Mouse (Mus musculus): ENCODE measurements at regions not wholly inside any gene's neighbourhood (a gene's known extent, or its start where the extent isn't known, plus 50 kb on each side); places are given as distances from the start of the nearest gene placed in this dataset.
A peak's percentile ranks its signal among the peaks of the same experiment; 100 is the strongest.

GRCm38 (mm10) chr17:4770052-4770451 lies 224.1 kb upstream of the Arid1b start:
- DNase-seq = peak in 1 of 2 experiments; percentile 33
- intact Hi-C loops (cut with DNase I) = no loop called here

GRCm38 (mm10) chr17:4778161-4778560 lies 216.0 kb upstream of the Arid1b start:
- intact Hi-C loops (cut with DNase I) = loop anchor here (2.0 kb wide), 2 partner anchors 131 to 621 kb away; no protein-coding TSS in a partner anchor
- DNase-seq = peak; percentile 72 to 86

GRCm38 (mm10) chr17:4779017-4779416 lies 215.1 kb upstream of the Arid1b start:
- intact Hi-C loops (cut with DNase I) = loop anchor here (2.0 kb wide), 2 partner anchors 130 to 620 kb away; no protein-coding TSS in a partner anchor

GRCm38 (mm10) chr17:4781586-4781985 lies 212.5 kb upstream of the Arid1b start:
- DNase-seq = no peak
- intact Hi-C loops (cut with DNase I) = loop anchor here (5.0 to 10.0 kb wide), 3 partner anchors 191 to 403 kb away; partner anchors contain the start of gene Arid1b

More at GRCm38 (mm10) chr17:4779017-4779416, 215.1 kb upstream of the Arid1b start:
- DNase-seq = no peak

- intact Hi-C loops (cut with DNase I) = loop anchor here (5.0 to 10.0 kb wide), 3 partner anchors 188 to 401 kb away; partner anchors contain the start of gene Arid1b
- peak; percentile 78 for DNase-seq
Measured at GRCm38 (mm10) chr17:4784296-4784695, 209.8 kb upstream of the Arid1b start.

GRCm38 (mm10) chr17:4785281-4785839 lies 208.8 kb upstream of the Arid1b start:
- DNase-seq = peak; percentile 48 to 52

GRCm38 (mm10) chr17:4786524-4786923 lies 207.6 kb upstream of the Arid1b start:
- intact Hi-C loops (cut with DNase I) = loop anchor here (10.0 kb wide), 1 partner anchor 398 kb away; no protein-coding TSS in a partner anchor
- no peak for DNase-seq

More at GRCm38 (mm10) chr17:4785281-4785839, 208.8 kb upstream of the Arid1b start:
- intact Hi-C loops (cut with DNase I) = loop anchor here (10.0 kb wide), 1 partner anchor 399 kb away; no protein-coding TSS in a partner anchor

GRCm38 (mm10) chr17:4791873-4792272 lies 202.3 kb upstream of the Arid1b start:
- DNase-seq = no peak
- intact Hi-C loops (cut with DNase I) = loop anchor here (10.0 kb wide), 1 partner anchor 1227 kb away; no protein-coding TSS in a partner anchor

- DNase-seq = peak; percentile 37 to 41
- intact Hi-C loops (cut with DNase I) = loop anchor here (10.0 kb wide), 1 partner anchor 1231 kb away; no protein-coding TSS in a partner anchor
Measured at GRCm38 (mm10) chr17:4796241-4796640, 197.9 kb upstream of the Arid1b start.

- intact Hi-C loops (cut with DNase I) = no loop called here
Measured at GRCm38 (mm10) chr17:4804013-4804412, 190.1 kb upstream of the Arid1b start.

GRCm38 (mm10) chr17:4806051-4806450 lies 188.1 kb upstream of the Arid1b start:
- DNase-seq = peak; percentile 30 to 37
- intact Hi-C loops (cut with DNase I) = no loop called here

More at GRCm38 (mm10) chr17:4804013-4804412, 190.1 kb upstream of the Arid1b start:
- no peak for DNase-seq

- DNase-seq = no peak
- intact Hi-C loops (cut with DNase I) = no loop called here
Measured at GRCm38 (mm10) chr17:4808926-4809325, 185.2 kb upstream of the Arid1b start.

- peak; percentile 31 to 32 for DNase-seq
- intact Hi-C loops (cut with DNase I) = no loop called here
Measured at GRCm38 (mm10) chr17:4813232-4813631, 180.9 kb upstream of the Arid1b start.

GRCm38 (mm10) chr17:4813666-4814065 lies 180.5 kb upstream of the Arid1b start:
- intact Hi-C loops (cut with DNase I) = no loop called here
- DNase-seq = peak; percentile 45 to 53

- DNase-seq = peak in 1 of 2 experiments; percentile 5
- intact Hi-C loops (cut with DNase I) = no loop called here
Measured at GRCm38 (mm10) chr17:4825221-4825895, 168.8 kb upstream of the Arid1b start.

GRCm38 (mm10) chr17:4834065-4834464 lies 160.1 kb upstream of the Arid1b start:
- DNase-seq = peak; percentile 64 to 66
- intact Hi-C loops (cut with DNase I) = no loop called here

GRCm38 (mm10) chr17:4834571-4834970 lies 159.6 kb upstream of the Arid1b start:
- intact Hi-C loops (cut with DNase I) = no loop called here
- no peak for DNase-seq

GRCm38 (mm10) chr17:4835065-4835705 lies 158.9 kb upstream of the Arid1b start:
- intact Hi-C loops (cut with DNase I) = no loop called here
- DNase-seq = no peak

- DNase-seq = no peak
- intact Hi-C loops (cut with DNase I) = no loop called here
Measured at GRCm38 (mm10) chr17:4840123-4840522, 154.0 kb upstream of the Arid1b start.

- DNase-seq = no peak
- intact Hi-C loops (cut with DNase I) = no loop called here
Measured at GRCm38 (mm10) chr17:4858304-4858703, 135.8 kb upstream of the Arid1b start.

GRCm38 (mm10) chr17:4864901-4865300 lies 129.2 kb upstream of the Arid1b start:
- intact Hi-C loops (cut with DNase I) = no loop called here
- no peak for DNase-seq
